Mouse (Mus musculus) thymus, postnatal 10 days (tissue): ENCODE results near the gene Nudt14.

Experiments
- DNase-seq, 2 experiments: peaks; one replicate each; pipeline ENCODE4 v3.0.0; 2021; ENCODE audit warnings: low spot score in 2 of 2

Nudt14 gene

GRCm38 (mm10) chr12:112912951-112913745 lies 28.8 kb downstream of the Nudt14 start:
- DNase-seq = no peak

GRCm38 (mm10) chr12:112911701-112912100 lies 30.2 kb downstream of the Nudt14 start:
- no peak for DNase-seq

GRCm38 (mm10) chr12:112908991-112909390 lies 32.9 kb downstream of the Nudt14 start:
- no peak for DNase-seq

- no peak for DNase-seq
Measured at GRCm38 (mm10) chr12:112905001-112905400, 36.9 kb downstream of the Nudt14 start.

- DNase-seq = no peak
Measured at GRCm38 (mm10) chr12:112903941-112904340, 38.0 kb downstream of the Nudt14 start.

- no peak for DNase-seq
Measured at GRCm38 (mm10) chr12:112900641-112901040, 41.3 kb downstream of the Nudt14 start.

- DNase-seq = no peak
Measured at GRCm38 (mm10) chr12:112898960-112899359, 43.0 kb downstream of the Nudt14 start.

- no peak for DNase-seq
Measured at GRCm38 (mm10) chr12:112898351-112898750, 43.6 kb downstream of the Nudt14 start.

- no peak for DNase-seq
Measured at GRCm38 (mm10) chr12:112897522-112898212, 44.3 kb downstream of the Nudt14 start.

GRCm38 (mm10) chr12:112894969-112895368 lies 47.0 kb downstream of the Nudt14 start:
- no peak for DNase-seq

- DNase-seq = no peak
Measured at GRCm38 (mm10) chr12:112894303-112894884, 47.5 kb downstream of the Nudt14 start.

- DNase-seq = no peak
Measured at GRCm38 (mm10) chr12:112885465-112885864, 56.5 kb downstream of the Nudt14 start.
